Mouse (Mus musculus): ENCODE data around the gene Camsap3. TPM values are rescaled to one million over a fixed set of nuclear protein-coding genes. Genes with fewer than 3 reads are reported as not detected.

Gene Camsap3
- polyA plus RNA-seq, 1 experiment from 2014 or later: 11.6 TPM

DNA sequence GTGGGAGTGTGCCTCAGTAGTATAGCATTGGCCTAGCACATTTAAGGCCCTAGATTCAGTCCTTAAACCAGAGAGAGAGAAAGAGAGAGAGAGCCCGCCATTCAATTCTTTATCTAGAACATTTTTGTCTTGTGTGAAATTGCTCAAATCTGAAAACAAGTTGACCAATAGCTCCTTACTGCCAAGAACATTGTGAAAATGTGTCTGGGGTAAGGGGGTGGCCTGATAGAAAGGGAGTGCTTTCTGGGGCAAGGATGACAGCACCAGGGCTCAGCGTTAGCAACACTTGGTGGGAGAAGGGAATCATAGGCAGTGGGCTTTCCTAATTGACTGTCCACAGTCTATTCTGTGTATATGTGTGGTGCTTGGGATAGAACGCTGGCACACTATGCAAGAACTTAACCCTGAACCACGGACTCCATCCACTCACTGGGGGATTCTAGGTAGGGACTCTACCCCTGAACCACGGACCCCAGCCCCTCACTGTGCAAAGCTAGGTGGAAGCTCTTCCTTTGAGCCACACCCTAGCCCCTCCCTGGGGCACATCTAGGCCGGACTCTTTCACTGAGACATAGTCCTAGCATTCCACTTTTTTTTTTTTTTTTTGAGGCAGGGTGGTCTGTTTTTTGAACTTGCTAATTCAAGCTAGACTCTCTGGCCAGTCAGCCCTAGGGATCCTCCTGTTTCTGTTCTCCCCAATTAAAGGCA, 59.9 kb downstream of the Camsap3 start:
- no peak for ATAC-seq (ENCODE audit: insufficient number of reproducible peaks, low FRiP score, low TSS enrichment, low read depth)
- H3K4me2 ChIP-seq: no peak overlapping the region
- H3K27me3 ChIP-seq: no peaks in the 10 kb centered on the region
- no peaks in the 10 kb centered on the region for H3K36me3 ChIP-seq
- no peak overlapping the region for H3K4me3 ChIP-seq
- no peak overlapping the region for H3K9ac ChIP-seq
- no peaks in the 10 kb centered on the region for H3K9me3 ChIP-seq
- H3K4me1 ChIP-seq: no peaks in the 10 kb centered on the region
- no peak overlapping the region for H3K27ac ChIP-seq
- WGBS: 83% methylated on average over 6 of the region's 6 CpGs

DNA sequence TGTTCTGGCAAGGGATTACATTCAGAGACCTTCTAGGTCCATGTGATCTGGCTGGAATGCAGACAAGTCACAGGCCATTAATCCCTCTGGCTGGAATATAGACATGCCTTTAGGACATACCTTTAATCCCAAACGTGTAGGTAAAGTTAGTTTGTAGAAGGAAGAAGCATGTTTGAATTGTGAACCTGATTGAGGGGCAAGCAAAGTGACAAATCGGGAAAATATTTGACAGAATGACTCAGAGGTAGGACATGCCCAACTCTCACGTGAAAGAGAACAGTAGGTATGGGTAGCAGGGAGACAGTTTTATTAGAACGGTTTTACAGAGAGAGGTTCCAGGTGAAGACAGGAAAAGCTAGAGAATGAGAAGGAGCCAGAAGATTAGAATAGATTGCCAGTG, 60.5 kb downstream of the Camsap3 start:
- Histone ChIP-seq H3K4me3 (no peak overlapping the region), H3K27ac (no peak overlapping the region)
- WGBS: 62% methylated on average over 4 of the region's 4 CpGs

DNA sequence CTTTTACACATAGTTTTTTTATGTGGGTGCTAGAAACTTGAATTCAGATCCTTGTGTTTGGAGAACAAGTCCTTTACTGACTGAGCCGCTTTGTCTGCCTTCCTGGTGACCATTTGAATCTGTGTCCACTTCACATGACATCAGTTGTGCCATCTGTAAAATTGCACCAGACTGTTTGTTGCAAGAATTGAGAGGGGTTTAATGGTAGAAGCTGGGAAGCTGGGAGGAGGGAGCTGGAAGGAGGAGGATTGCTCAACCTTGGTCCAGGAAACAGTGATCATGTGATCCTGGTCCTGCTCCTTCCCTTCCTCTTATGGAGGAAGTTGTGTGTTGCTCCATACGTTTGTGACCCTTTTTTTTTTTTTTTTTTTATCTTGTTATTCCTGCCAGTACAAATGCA, 61.2 kb downstream of the Camsap3 start:
- Histone ChIP-seq H3K4me2 (no peak overlapping the region), H3K4me3 (no peak overlapping the region), H3K27me3 (no peaks in the 10 kb centered on the region), H3K36me3 (no peaks in the 10 kb centered on the region), H3K4me1 (no peaks in the 10 kb centered on the region), H3K9ac (no peak overlapping the region), H3K9me3 (no peaks in the 10 kb centered on the region), H3K27ac (no peak overlapping the region)
- ATAC-seq (ENCODE audit: insufficient number of reproducible peaks, low FRiP score, low TSS enrichment, low read depth): no peak
- WGBS: 63% methylated on average over 2 of the region's 2 CpGs

More for the DNA sequence above, 60.5 kb downstream of the Camsap3 start:
- Histone ChIP-seq H3K9me3 (no peaks in the 10 kb centered on the region), H3K4me2 (no peak overlapping the region), H3K36me3 (no peaks in the 10 kb centered on the region), H3K27me3 (no peaks in the 10 kb centered on the region), H3K9ac (no peak overlapping the region), H3K4me1 (no peaks in the 10 kb centered on the region)
- no peak for ATAC-seq (ENCODE audit: insufficient number of reproducible peaks, low FRiP score, low TSS enrichment, low read depth)

- no peaks in the 10 kb centered on the region for H3K36me3 ChIP-seq
- no peaks in the 10 kb centered on the region for H3K27me3 ChIP-seq
- WGBS: 50% methylated on average over 1 of the region's 1 CpGs
- no peak overlapping the region for H3K9ac ChIP-seq
- no peak overlapping the region for H3K4me3 ChIP-seq
- no peaks in the 10 kb centered on the region for H3K9me3 ChIP-seq
- no peak overlapping the region for H3K27ac ChIP-seq
- ATAC-seq (ENCODE audit: insufficient number of reproducible peaks, low FRiP score, low TSS enrichment, low read depth): no peak
- H3K4me2 ChIP-seq: no peak overlapping the region
- no peaks in the 10 kb centered on the region for H3K4me1 ChIP-seq
These were observed 61.9 kb downstream of the Camsap3 start for GRCm38 (mm10) chr8:3648990-3649389.

DNA sequence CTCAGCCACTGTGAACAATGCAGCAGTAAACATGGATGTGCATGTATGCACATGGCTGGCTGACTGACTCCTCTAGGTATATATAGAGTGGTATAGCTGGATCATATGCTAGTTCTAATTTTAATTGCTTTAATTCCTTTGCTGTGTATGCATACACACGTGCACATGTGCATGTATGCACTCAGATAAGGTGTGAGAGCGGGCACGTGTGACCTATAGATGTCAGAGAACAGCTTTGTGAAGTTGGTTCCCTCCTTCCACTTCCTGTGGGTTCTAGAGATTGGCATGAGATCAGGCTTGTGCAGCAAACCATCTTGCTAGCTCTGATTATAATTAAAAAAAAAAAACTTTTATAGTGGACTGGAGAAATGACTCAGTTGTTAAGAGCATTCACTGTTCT, 65.8 kb downstream of the Camsap3 start:
- Histone ChIP-seq H3K36me3 (no peaks in the 10 kb centered on the region), H3K4me1 (no peaks in the 10 kb centered on the region), H3K4me3 (no peak overlapping the region), H3K27me3 (no peaks in the 10 kb centered on the region), H3K4me2 (no peak overlapping the region), H3K9me3 (no peaks in the 10 kb centered on the region), H3K27ac (no peak overlapping the region), H3K9ac (no peak overlapping the region)
- 70% methylated on average over 3 of the region's 3 CpGs for WGBS
- ATAC-seq (ENCODE audit: insufficient number of reproducible peaks, low FRiP score, low TSS enrichment, low read depth): no peak

DNA sequence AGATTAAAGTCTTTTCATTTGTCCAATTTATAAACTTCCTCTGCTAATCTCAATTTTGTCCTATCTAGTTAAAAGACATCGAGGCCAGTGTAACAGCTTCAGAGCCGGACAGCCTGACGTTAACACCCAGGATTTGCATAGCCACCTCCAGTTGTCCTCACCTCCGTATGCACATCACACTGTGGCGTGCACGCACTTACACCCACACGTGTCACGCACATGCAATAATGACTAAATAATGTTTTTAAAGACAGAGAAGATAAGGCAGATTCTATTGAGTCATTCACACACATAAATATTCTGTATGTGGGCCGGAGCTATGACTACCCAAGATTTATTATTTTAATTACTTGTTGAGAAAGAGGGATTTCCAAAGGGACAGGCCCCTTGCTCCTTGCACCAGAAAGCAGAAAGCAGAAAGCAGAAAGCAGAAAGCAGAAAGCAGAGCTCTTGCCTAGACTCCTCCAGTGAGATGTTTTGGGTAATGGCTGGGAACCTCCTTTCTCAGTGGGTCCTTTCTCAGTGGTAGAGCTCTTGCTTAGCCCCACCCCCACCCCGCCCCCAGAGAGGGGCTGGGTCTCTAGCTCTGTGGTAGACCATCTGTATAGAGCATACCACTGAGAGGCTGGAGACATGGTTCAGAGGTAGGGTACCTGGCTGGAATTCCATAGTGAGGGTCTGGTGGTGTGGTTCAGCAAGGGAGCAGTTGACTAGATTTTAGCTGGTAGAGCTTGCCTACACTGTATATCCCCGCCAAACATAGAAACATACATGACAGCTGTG, 67.8 kb downstream of the Camsap3 start:
- Histone ChIP-seq H3K4me1 (no peaks in the 10 kb centered on the region), H3K36me3 (no peaks in the 10 kb centered on the region), H3K9me3 (no peaks in the 10 kb centered on the region), H3K27ac (no peak overlapping the region), H3K27me3 (no peaks in the 10 kb centered on the region), H3K9ac (no peak overlapping the region), H3K4me3 (no peak overlapping the region), H3K4me2 (no peak overlapping the region)
- 73% methylated on average over 11 of the region's 11 CpGs for WGBS
- ATAC-seq (ENCODE audit: insufficient number of reproducible peaks, low FRiP score, low TSS enrichment, low read depth): no peak

DNA sequence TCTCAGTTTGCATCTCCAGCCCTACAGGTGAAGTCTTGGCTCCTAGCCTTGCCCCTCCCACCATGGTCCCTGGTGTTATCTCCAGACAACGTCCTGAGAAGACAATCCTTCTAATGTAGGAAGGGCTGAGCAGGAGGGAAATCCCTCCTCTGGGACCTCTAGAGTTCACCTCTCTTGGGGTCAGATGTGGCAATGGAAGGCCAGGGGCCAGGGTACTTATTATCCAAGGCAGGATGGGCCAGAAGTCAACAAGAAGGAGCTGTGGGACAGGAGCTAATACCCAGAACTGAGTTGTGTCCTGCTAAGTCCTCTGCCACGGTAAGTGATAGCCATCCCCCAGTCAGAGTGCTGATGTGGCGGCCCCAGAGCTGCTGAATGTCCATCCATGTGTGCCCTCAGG, 68.4 kb downstream of the Camsap3 start, which contains the start of gene Retn:
TSS of gene Retn (plus strand) at position 245 of the 400 bp plus-strand sequence.
- H3K27ac ChIP-seq: no peak within 1 kb of the TSS
- ATAC-seq (ENCODE audit: insufficient number of reproducible peaks, low FRiP score, low TSS enrichment, low read depth): peak; percentile 20; the same call in 1 of the 2 replicates
- H3K9me3 ChIP-seq: no peaks in the 10 kb centered on the region
- no peaks in the 10 kb centered on the region for H3K27me3 ChIP-seq
- no peak within 1 kb of the TSS for H3K4me3 ChIP-seq
- no peak within 1 kb of the TSS for H3K4me2 ChIP-seq
- H3K36me3 ChIP-seq: no peaks in the 10 kb centered on the region
- WGBS: 72% methylated on average over 3 of the region's 3 CpGs
- no peak within 1 kb of the TSS for H3K9ac ChIP-seq
- no peaks in the 10 kb centered on the region for H3K4me1 ChIP-seq

DNA sequence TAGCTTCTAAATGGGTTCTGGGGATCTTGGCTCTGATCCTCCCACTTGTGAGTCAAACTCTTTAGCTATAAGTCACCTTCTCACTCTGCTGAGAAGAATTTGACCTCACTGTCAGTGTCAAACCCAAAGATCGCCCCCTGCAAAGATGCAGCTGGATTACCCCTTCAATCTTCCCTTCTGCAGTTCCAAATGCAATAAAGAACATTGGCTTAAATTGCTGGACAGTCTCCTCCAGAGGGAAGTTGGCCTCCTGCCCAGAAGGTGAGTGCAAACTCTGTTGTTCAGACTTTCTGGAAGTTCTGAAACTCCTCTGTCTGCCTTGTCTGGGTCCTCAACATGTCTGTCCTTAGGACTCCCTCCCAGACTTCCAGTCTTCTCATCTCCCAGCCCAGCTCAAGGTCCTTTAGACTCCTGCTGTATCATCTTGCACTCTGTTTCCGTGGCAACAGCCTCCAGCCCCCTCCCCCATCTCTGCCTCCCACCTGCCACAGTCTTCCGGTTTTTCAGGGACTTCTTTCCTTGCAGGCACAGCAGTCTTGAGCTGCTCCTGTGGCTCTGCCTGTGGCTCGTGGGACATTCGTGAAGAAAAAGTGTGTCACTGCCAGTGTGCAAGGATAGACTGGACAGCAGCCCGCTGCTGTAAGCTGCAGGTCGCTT, 69.8 kb downstream of the Camsap3 start:
- no peaks in the 10 kb centered on the region for H3K27me3 ChIP-seq
- H3K9me3 ChIP-seq: no peaks in the 10 kb centered on the region
- H3K27ac ChIP-seq: no peak overlapping the region
- H3K9ac ChIP-seq: no peak overlapping the region
- 18% methylated on average over 7 of the region's 7 CpGs for WGBS
- no peak overlapping the region for H3K4me3 ChIP-seq
- H3K4me2 ChIP-seq: no peak overlapping the region
- H3K4me1 ChIP-seq: no peaks in the 10 kb centered on the region
- no peaks in the 10 kb centered on the region for H3K36me3 ChIP-seq
- ATAC-seq (ENCODE audit: insufficient number of reproducible peaks, low FRiP score, low TSS enrichment, low read depth): no peak

Other genes with a start within 250 kb of the Camsap3 start
- gene A430078G23Rik, start 233.9 kb upstream of the Camsap3 start, polyA plus RNA-seq (2015; fragmentation: Nextera tagmentation; extraction: Ambion mirVana): 0.20 and 0.32 TPM in 2 replicates
- 8.4 and 9.0 TPM in 2 replicates for gene Arhgef18, start 194.3 kb upstream of the Camsap3 start, polyA plus RNA-seq (2015; fragmentation: Nextera tagmentation; extraction: Ambion mirVana)
- 5.6 and 6.2 TPM in 2 replicates for gene Pex11g, start 119.6 kb upstream of the Camsap3 start, polyA plus RNA-seq (2015; fragmentation: Nextera tagmentation; extraction: Ambion mirVana)
- not detected in 2 replicates for gene Tex45, start 116.4 kb upstream of the Camsap3 start, polyA plus RNA-seq (2015; fragmentation: Nextera tagmentation; extraction: Ambion mirVana)
- 43.7 and 45.9 TPM in 2 replicates for gene Zfp358, start 94.2 kb upstream of the Camsap3 start, polyA plus RNA-seq (2015; fragmentation: Nextera tagmentation; extraction: Ambion mirVana)
- gene Mcoln1, start 86.8 kb upstream of the Camsap3 start, polyA plus RNA-seq (2015; fragmentation: Nextera tagmentation; extraction: Ambion mirVana): 50.8 and 53.3 TPM in 2 replicates
- gene Pnpla6, start 71.9 kb upstream of the Camsap3 start, polyA plus RNA-seq (2015; fragmentation: Nextera tagmentation; extraction: Ambion mirVana): 21.8 and 23.5 TPM in 2 replicates
- gene C330021F23Rik, start 19.3 kb upstream of the Camsap3 start, polyA plus RNA-seq (2015; fragmentation: Nextera tagmentation; extraction: Ambion mirVana): 0.26 and 0.47 TPM in 2 replicates
- 50.1 and 52.3 TPM in 2 replicates for gene Xab2, start 34.0 kb downstream of the Camsap3 start, polyA plus RNA-seq (2015; fragmentation: Nextera tagmentation; extraction: Ambion mirVana)
- 94.9 and 112 TPM in 2 replicates for gene Pet100, start 34.3 kb downstream of the Camsap3 start, polyA plus RNA-seq (2015; fragmentation: Nextera tagmentation; extraction: Ambion mirVana)
- gene Pcp2, start 38.3 kb downstream of the Camsap3 start, polyA plus RNA-seq (2015; fragmentation: Nextera tagmentation; extraction: Ambion mirVana): 0.12 TPM in 1 of 2 replicates, not detected in the other
- 42.5 and 43.0 TPM in 2 replicates for gene Stxbp2, start 43.7 kb downstream of the Camsap3 start, polyA plus RNA-seq (2015; fragmentation: Nextera tagmentation; extraction: Ambion mirVana)
- gene Retn, start 68.5 kb downstream of the Camsap3 start, polyA plus RNA-seq (2015; fragmentation: Nextera tagmentation; extraction: Ambion mirVana): not detected in 2 replicates
- gene Mcemp1, start 78.5 kb downstream of the Camsap3 start, polyA plus RNA-seq (2015; fragmentation: Nextera tagmentation; extraction: Ambion mirVana): 0.51 and 1.1 TPM in 2 replicates
- 7.6 and 9.9 TPM in 2 replicates for gene Fcor, start 85.1 kb downstream of the Camsap3 start, polyA plus RNA-seq (2015; fragmentation: Nextera tagmentation; extraction: Ambion mirVana)
- gene Trappc5, start 89.0 kb downstream of the Camsap3 start, polyA plus RNA-seq (2015; fragmentation: Nextera tagmentation; extraction: Ambion mirVana): 37.7 and 39.0 TPM in 2 replicates
- 0.17 and 0.33 TPM in 2 replicates for gene Fcer2a, start 106.9 kb downstream of the Camsap3 start, polyA plus RNA-seq (2015; fragmentation: Nextera tagmentation; extraction: Ambion mirVana)
- gene Clec4g, start 133.4 kb downstream of the Camsap3 start, polyA plus RNA-seq (2015; fragmentation: Nextera tagmentation; extraction: Ambion mirVana): not detected in 2 replicates
- 0.52 and 0.77 TPM in 2 replicates for gene Cd209a, start 161.7 kb downstream of the Camsap3 start, polyA plus RNA-seq (2015; fragmentation: Nextera tagmentation; extraction: Ambion mirVana)

All from limb, embryonic 15.5 days (tissue).